Mouse (Mus musculus) cerebellum, postnatal 14 days (tissue): ENCODE measurements around the gene Gtf2a1.
"Not testable (repeated sequence)": the region's sequence is repeated elsewhere in the genome, so short reads cannot be mapped to it uniquely, and the experiment has no call there.

Experiments
- DNase-seq, 2 experiments: peaks; one replicate each; pipeline ENCODE4 v3.0.0; 2021; ENCODE audit warnings: mixed read lengths in 2 of 2

The Gtf2a1 gene

DNA sequence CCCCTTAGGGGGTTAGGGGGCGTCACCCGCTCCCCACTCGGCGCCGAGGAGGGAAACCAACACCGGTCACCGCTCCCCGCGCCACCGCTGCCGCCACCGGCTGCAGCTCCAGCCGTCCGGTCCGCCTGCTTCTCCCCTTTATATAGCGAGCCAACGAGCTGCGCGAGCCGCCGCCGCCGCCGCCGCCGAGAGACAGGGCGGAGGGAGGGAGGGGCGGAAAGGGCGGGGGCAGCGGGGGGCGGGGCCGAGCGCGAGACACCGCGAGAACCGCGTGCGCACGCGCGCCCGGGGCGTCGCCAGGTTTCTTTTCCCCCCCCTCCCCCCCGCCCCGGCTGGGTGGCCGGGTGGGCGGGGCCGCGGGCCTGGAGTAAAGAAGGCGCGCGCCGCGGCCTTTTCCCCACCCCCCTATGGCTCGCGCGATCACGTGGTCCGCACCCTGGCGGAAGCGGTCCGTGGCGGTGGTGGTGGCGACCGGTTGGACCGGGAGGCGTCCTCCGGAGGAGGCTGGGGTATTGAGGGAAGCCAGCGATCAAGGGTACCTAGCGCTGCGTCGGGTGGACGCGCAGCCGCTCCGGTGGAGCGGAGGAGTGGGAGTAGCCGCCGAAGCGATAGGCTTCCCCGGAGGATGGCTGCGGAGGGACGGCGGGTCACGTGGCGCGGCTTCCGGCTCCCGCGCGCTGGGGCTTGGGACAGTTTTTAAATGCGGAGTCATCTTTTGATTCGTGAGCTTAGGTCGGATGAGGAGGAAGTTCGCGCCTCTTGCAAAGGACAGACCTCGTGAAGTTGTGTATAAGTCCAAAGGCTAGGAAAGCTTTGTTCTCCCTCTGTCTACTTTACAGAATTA is at the start of gene Gtf2a1:
Gene Gtf2a1 (minus strand): TSS at position 641 of the 844 bp plus-strand sequence.
- peak; percentile 97 for DNase-seq

DNA sequence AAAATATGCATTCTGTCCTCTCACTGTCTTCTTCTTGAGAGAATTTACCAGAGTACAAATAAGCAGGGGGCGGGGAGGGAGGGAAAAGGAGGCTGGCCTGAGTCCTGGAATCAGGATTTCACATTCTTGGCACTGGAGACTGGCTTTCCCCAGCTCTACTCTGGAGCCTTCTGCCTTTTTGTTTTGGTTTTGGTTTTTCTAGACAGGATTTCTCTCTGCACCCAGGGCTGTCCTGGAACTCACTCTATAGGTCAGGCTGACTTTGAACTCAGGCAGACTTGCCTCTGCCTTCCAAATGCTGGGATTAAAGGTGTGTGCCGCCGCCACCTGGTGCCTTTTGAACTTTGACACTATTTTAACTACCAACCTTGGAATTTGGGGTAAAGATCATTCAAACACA is 48.1 kb upstream of the Gtf2a1 start:
- DNase-seq: peak in 1 of 2 experiments; percentile 27

DNA sequence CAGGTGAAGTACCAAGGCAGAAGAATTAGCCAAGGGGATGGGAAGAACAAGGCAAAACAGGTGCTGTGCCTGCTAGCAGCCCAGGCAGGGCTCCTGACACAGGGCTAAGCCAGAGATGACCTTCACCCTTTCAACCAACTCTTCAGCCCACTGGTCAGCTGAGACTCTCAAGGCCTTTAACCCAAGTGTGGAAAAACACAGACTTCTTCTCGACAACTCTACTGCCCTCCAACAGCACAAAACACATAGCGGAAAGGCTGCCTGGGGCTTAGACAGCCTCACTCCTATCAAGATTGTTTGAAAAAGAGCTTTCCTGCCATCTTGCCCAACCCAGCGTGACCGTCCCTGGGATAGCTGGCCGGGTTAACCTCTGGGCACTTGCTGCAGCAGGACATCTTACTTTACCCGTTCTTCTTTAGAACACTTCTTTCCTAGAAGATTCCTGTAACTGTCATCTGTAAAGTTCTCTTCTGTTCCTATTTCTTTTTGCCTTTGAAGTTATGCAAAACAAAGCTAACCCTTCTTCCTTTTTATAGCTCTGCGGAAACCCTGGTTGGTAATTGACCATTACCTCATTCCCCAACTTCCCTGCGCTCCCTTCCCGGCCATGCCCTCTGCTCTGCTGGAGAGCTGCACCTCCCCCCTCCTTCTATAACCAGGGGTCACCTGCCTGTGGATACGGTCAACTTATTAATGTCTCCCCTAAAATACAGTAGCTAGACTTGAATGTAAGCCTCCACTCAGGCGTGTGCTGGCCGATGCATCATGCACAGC is 47.0 kb upstream of the Gtf2a1 start:
- no peak for DNase-seq

DNA sequence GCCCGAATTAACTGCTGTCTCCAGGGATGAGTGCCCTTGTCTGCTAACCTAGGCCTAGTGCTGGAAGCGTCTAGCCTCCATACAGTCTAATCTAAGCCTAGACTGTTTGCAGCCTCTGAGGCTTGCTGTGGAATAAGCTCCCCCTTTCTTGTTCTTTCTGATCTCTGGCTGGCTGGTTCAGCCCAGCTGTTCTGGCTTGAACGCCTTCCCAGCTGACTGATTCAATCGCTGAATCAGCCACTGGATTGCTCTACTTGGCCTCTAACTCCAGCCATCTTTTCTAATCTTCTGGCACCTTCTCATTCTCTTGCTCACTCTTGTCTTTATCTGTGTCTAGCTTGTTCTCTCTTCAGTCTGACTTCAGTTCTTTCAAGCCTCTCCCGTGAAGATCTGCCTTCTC is 36.2 kb upstream of the Gtf2a1 start:
- DNase-seq: no peak

DNA sequence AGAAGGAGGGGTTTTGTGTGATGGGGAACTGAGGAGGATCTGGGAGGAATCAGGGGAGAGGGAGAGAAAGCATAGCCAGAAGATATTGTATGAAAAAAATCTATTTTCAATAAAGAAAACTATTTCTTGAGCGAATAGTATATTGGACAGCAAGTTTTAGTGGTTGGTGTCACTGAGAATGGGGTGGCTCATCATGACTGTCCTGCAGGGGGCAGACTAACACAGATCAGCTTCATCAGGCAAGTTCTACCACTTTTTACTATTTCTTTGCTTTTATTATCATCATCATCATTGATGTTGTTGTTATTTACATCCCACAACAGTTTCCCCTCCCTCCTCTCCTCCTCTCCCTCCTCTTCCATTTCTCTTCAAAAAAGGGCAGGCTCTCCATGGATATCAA is 34.7 kb upstream of the Gtf2a1 start:
- DNase-seq: peak; percentile 19 to 37

DNA sequence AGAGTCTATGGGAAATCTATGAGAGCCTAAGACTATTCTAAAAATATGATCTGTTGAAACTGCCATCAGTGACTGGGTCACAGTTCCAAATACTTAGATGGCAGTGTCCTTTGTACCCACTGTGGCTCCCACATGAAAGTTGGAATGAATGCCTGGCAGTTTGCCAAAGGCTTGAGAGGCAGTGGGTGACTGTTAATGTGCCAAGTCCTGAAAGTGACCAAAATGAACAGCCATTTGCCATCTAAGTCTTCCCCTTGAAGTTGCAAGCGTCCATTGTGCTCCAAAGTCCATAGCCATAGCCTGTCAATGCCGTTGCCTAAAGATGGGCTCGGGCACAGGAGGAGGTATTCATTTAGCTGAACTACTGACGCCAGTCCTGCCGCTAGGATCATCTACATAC is 19.1 kb upstream of the Gtf2a1 start:
- peak; percentile 37 to 49 for DNase-seq

DNA sequence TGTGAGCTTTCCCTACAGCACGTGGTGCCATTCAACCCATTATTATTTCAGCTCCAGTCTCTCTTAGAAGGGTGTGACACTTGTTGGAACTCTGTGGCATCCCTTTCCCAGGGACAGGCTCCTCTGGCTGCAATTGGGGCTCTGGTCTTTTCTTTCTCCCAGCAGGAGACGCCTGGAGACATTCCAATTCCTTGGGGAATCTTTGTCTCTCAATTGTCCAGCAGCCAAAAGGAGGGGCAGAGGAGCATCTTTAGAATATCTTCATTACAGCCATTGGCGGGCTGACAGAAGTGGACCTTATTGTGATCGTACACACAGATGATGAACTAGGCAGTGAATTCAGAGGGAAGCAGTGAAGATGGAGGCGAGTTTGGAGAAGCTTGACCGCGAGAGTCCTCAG is 17.4 kb upstream of the Gtf2a1 start:
- DNase-seq: peak; percentile 26 to 49

DNA sequence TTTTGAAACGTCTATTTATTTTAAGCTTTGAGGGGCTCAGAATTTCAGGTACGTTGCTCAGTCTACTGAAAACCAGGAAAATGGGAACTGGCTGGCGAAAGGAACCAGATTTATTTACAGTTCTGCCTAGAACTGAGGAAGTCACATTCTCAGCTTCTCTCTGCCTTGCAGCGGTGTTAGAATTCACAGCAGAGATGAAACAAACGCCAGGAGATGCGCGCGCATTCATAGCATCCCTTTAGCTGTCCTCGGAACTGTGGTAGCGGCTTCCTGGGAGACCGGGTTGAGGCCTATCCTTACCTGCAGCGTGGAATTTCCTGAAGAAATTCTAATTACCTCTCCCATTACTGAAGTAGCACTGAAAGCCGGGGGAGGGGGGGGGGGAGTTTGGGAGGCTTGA is 16.4 kb upstream of the Gtf2a1 start:
- DNase-seq: no peak

DNA sequence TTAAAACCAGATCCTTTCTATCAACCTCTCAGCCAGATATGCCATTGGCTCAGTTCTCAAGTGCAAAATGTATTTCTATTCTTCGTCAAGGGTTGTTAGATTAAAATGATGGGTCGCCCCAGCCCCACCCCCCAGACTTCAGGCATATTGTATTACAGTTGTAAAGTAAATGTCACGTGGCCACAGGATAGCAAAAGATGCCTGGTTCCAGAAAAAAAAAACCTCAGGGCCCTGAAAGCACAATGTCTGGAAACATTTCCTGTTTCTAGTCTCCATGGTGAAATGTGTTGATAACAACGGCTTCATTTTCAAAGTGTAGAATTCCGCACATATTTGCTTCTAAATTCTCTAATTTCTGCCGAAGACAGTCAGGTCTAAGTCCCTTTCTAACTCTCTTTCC is 14.3 kb upstream of the Gtf2a1 start:
- DNase-seq: no peak

DNA sequence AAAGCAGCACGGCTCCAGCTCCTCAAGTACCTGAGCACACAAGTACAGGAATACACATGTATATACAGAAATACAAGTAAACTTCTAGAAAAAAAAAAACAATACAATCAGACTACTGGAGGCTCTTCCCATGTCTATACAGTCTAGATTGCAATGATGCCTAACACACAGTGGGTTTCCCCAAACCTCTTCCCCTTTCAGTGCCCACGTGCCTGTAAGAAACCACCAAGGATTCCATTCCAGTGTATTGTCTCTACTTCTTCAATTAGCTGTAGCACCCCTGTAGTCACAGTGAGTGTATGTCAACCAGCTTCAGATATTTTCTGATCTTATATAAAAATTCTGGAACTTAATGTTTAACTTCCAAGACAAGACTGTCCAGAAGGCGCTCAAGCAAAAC is 1.8 kb upstream of the Gtf2a1 start:
- no peak for DNase-seq

DNA sequence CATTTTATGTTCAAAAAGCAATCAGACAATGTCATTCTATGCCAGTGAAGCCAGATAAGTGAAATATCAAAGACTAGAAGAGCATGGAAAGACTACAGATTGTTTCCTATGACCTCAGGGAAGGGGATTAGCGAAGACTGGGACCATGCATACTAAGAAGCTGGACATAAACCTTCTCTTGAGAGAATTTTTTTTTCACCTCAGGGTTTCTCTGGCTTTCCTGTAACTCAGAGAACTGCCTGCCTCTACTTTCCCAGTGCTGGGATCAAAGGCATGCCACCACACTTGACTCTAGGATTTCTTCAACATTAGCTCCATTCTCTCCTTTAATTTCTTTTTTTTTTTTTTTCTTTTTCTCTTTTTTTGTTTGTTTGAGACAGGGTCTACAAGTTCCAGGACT is 904 bp upstream of the Gtf2a1 start:
- no peak for DNase-seq

DNA sequence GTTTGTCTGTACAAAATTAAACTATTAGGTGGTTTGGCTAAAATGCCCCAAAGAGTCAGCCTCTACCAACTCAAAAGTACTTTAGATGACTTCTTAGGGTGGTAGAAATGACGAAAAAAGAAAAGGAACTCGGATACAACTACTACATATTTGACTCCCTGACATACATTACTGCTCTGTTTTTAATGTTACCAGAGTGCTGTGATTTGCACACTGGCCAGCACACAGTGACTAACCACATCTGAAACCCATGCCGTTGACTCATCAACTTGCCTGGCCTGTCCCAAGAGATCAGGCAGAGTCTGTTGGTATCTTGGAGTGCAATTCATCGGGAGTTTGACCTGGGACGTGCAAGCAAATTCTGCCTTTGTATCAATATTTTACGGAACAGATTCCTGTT is 429 bp upstream of the Gtf2a1 start:
- peak; percentile 11 to 23 for DNase-seq

DNA sequence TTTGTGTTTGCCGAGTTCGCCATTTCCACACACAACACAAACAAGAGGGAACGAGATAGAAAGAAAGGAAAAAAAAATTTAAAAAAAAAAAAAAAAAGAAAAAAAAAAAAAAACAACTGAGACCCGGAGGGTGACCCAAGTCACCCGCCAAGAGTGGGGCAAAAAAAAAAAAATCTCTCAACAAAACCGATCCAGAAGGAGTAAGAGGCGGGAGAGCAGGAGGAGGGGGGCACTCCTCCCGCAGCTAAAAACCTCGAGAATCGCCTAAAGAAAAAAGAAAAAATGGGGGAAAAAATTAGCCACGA is 793 bp downstream of the Gtf2a1 start:
- DNase-seq: no peak

DNA sequence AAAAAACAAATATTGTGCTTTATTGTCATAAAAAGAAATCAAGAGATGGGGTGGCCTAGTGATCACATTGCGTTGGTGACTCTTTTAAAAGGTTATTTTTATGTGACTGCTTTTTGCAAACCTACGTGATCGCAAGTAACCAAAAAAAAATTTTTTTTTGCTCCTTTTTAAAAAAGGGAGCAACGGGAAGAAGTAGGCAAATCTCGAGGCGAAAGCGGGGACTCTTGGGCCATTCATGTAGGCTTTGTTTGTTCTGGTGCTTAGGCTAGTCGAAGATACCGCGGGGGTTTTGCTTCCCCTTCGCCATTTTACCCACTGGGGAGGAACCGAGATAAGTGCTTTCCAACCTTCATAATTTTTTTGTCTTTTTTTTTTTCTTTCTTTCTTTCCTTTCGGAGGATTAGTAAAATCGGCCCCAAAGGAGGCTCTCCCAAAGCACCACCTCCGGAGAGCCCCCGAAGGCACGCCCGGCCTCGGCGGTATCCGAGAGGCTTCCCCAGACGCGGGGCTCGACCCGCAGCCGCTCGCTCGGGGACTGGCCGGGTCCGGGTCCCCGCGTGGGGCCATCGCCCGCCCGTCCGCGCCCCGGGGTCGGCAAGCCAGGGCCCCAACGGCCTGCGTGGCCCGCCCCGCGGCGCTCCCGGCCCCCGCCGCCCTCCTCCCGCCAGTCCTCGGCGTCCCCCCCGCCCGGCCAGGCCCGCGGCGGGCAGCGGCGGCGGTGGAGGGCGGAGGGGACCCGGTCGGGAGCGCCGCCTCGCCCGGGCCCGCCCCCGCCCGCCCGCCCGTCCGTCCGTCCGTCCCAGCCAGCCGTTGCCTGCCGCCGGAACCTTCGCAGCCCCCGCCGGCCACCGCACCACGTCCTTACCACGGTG is 1.4 kb downstream of the Gtf2a1 start:
- DNase-seq: peak; percentile 69 to 78

DNA sequence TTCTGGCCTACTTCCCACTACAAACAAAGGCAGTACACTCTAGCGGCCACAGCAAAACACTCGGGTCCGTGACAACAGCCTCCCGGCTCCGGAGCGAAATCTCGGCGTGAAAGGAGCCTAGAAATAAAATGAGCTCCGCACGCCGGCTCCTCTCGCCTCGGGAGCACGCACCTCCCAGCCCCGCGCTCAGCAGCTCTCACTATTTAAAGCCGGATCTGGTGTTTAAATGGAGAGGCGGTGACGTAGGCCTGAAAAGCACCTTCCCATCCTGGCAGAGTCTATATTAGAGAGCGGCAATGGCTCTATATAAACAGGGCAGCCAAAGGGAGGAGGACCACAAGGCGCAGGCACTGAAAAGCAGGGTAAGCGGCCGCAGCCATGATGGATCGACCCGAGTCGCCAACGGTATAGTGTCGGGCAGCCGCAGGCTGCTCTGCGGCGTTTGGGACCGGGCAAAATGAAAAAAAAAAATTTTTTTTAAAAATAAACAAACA is 2.1 kb downstream of the Gtf2a1 start:
- peak; percentile 95 to 96 for DNase-seq

DNA sequence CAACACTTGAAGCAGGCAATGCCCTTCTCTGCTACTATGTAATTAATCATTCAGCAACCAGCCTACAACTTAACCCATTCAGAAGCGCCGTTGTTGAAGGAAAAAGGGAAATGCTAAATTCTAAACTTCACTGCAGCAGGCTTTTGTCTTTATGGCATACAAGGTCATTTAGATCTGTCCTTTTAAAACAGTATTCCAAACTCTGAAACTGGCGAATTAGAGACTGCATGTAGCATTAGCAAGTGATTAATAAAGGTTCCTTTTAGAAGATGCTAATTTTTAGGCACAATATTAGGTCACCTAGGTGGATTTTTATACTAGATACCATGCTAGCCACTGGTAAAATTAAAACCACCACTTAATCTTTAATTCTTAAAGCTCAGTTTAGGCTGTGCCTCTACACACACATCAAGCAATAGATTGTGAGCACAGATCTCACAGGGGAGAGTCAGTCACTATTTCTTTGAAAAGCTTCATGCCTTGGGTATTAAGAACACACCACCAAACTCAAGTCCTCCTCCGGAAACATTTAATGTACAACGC is 2.7 kb downstream of the Gtf2a1 start:
- peak in 1 of 2 experiments; percentile 19 for DNase-seq

DNA sequence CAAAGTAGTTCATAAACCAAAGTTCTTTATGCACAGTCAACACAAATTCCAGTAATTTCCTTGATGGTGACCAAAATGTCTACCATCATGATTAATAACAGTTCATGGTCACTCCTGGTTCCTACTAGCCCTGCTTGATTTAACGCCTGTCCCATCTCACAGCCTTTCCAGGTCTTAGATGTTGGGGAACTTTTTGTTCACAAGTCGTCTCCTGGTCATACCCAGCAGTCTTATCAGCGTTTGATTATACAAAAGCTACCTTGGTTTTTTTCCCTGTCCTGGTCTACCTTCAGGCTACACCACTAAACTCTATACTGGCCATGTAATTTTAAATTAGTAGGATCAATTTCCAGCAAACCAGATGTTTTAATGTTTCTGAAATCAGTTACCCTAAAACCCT is 3.2 kb downstream of the Gtf2a1 start:
- DNase-seq: no peak

DNA sequence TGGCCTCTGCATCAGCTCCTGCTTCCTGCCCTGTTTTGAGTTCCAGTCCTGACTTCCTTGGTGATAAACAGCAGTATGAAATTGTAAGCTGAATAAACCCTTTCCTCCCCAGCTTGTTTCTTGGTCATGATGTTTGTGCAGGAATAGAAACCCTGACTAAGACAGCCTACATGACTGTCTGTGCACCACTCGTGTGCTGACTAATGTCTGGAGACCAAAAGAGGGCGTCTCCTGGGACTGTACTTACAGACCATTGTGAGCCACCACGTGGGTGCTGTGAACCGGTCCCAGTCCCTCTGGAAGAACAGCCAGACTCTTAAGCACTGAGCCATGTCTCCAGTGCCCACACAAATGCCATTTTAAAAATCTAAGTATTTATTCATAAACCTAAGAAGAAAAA is 4.5 kb downstream of the Gtf2a1 start:
- not testable (repeated sequence) for DNase-seq

DNA sequence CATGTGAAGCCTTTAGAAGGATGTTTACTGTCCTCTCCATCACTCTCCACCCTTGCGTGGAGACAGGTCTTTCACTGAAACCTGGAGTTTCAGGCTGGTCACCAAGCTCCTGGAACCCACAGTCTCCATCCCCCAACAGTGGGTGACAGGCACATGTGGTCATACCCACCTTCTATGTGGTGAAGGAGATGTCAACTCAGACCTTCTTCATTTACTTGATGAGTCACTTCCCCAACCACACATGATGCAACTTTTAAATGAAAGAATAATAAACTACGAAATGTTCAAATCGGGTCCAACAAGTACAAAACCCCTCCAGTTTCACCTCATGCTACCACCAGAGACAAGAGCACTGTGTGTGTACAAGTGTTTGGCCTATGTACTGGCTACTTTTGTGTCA is 5.1 kb downstream of the Gtf2a1 start:
- no peak for DNase-seq

DNA sequence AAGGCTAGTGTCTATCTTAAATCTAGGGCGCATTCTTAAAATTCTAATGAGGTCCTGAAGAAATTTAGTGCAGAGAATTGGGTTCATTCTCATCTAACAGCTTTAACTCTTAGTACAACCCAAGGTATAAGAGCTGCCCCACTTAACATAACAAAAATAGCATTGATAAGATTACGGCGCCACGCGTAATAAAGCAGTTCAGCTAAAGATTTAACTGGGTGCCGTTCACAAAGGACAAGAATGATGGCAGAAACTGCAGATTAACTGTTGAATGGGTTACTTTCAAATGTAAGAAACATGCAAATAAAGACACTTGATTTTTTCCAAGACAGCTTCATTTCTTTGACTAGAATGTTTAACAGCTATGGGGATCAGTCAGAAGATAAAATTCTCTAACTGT is 6.9 kb downstream of the Gtf2a1 start:
- DNase-seq: no peak

DNA sequence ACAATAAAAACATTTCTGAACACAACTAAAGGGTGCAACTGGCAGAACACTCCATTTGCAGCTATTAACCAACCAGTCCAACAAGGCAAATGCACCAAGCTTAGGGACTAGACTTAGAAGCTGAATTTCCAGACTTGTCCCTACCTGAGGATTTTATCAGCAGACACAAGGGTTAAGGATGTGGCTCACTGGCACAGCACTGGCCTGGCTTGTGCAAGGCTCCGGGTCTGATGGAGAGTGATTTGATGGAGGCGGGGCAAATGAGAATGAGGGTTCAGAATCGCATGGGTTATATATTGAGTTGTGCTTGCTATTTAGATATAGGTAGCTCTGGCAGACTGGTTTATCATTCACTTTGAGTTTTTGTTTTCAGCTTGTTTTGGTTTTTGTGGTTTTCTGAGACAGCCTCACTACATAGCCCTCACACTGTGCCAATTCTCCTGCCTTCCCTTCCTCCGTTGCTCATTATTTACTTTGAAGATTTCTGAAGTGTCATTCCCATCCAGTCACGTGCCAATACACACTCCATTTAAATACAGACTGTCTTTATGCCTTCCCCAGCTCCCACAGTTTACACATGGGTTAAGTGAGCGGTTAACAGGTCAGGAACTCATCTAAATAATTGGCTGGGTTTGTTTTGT is 7.8 kb downstream of the Gtf2a1 start:
- no peak for DNase-seq
